Mouse (Mus musculus): Measurements from ENCODE around the gene Ddx6.
"Not testable (repeated sequence)": the region's sequence is repeated elsewhere in the genome, so short reads cannot be mapped to it uniquely, and the experiment has no call there.

DNA sequence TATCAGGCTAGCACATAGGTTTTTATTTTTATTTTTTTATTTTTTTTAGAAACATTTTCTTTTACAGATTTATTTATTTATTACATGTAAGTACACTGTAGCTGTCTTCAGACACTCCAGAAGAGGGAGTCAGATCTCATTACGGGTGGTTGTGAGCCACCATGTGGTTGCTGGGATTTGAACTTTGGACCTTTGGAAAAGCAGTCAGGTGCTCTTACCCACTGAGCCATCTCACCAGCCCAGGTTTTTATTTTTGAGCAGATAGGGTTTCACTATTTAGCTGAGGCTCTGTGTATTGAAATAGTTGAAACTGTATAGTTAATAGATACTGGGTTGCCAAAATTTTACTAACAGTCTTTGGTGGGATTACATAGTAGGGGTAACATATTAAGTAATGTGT, 8.4 kb downstream of the Ddx6 start:
- not testable (repeated sequence) for TF ChIP-seq CTCF (IDR thresholded peaks at IDR 0.05; ENCODE audit: control insufficient read depth, insufficient read depth, insufficient read length); CEBPB (IDR thresholded peaks at IDR 0.05; ENCODE audit: low read depth); USF1 (IDR thresholded peaks at IDR 0.05; ENCODE audit: low read depth); MAX (IDR thresholded peaks at IDR 0.05); MYOD1 (IDR thresholded peaks at IDR 0.05; ENCODE audit: control insufficient read depth, insufficient read length, low read depth); MYOG (IDR thresholded peaks at IDR 0.05; ENCODE audit: control insufficient read depth, extremely low read depth, insufficient read length)

All from C2C12 (cell line).